Mouse (Mus musculus) liver, postnatal 0 days (tissue): ENCODE measurements at regions not wholly inside any gene's neighbourhood (a gene's known extent, or its start where the extent isn't known, plus 50 kb on each side); places are given as distances from the start of the nearest gene placed in this dataset.

Source experiments
- ATAC-seq: fragments of 200-750 bp; cut with Nextera tagmentation; 2 replicates; pipeline ENCODE4 v1.8.0; 2017; ENCODE audit warnings: mild to moderate bottlenecking, moderate library complexity
- DNase-seq: peaks from one replicate; pipeline ENCODE4 v3.0.0-alpha.2; 2016
- H3K27ac ChIP-seq: fragments of 300-500 bp; sonication (generic); 2 replicates; pipeline ENCODE4 v1.5.1; 2014; ENCODE audit warnings: antibody characterized with exemption, moderate library complexity, mild to moderate bottlenecking, low read depth
- H3K27me3 ChIP-seq: fragments of 300-500 bp; sonication (generic); 2 replicates; pipeline ENCODE4 v1.6.1; 2014; ENCODE audit warnings: low read length, control low read depth, mixed read lengths; ENCODE audit not compliant: insufficient read depth
- H3K36me3 ChIP-seq: fragments of 300-500 bp; sonication (generic); replicated peaks from 2 replicates; pipeline ENCODE4 v1.6.1; 2014; ENCODE audit warnings: mild to moderate bottlenecking, control low read depth, low read length, moderate library complexity, mixed read lengths; ENCODE audit not compliant: insufficient read depth
- H3K4me1 ChIP-seq: fragments of 300-500 bp; sonication (generic); 2 replicates; pipeline ENCODE4 v1.6.1; 2014; ENCODE audit warnings: antibody characterized with exemption, mild to moderate bottlenecking, control low read depth; ENCODE audit not compliant: insufficient read depth
- H3K4me2 ChIP-seq: fragments of 300-500 bp; sonication (generic); 2 replicates; pipeline ENCODE4 v1.6.1; 2014; ENCODE audit warnings: low read depth, mild to moderate bottlenecking, low read length, moderate library complexity, mixed read lengths
- H3K4me3 ChIP-seq: fragments of 300-500 bp; sonication (generic); 2 replicates; pipeline ENCODE4 v1.5.1; 2014; ENCODE audit warnings: low read depth, low read length
- H3K9ac ChIP-seq: fragments of 300-500 bp; sonication (generic); replicated peaks from 2 replicates; pipeline ENCODE4 v1.6.1; 2014; ENCODE audit warnings: mild to moderate bottlenecking, moderate library complexity
- H3K9me3 ChIP-seq: fragments of 300-500 bp; sonication (generic); 2 replicates; pipeline ENCODE4 v1.6.1; 2016; ENCODE audit warnings: mild to moderate bottlenecking, control low read depth, low read length, mixed read lengths
- CTCF ChIP-seq: sonication (generic); IDR thresholded peaks from 2 replicates; pipeline ENCODE4 v1.5.1; 2016; ENCODE audit warnings: antibody characterized with exemption, low read depth
- EP300 ChIP-seq: IDR thresholded peaks from 2 replicates; pipeline ENCODE4 v1.6.1; 2016; ENCODE audit warnings: antibody characterized with exemption, low read depth, mild to moderate bottlenecking
- WGBS: fragments of 180-500 bp; shearing (Covaris S2); extraction: QIAGEN DNeasy Blood & Tissue Kit; methylation state at CpG from one replicate; pipeline ENCODE4 v1.1.7; 2014; ENCODE audit not compliant: insufficient replicate concordance; 5-methylcytosine and 5-hydroxymethylcytosine counted together

DNA sequence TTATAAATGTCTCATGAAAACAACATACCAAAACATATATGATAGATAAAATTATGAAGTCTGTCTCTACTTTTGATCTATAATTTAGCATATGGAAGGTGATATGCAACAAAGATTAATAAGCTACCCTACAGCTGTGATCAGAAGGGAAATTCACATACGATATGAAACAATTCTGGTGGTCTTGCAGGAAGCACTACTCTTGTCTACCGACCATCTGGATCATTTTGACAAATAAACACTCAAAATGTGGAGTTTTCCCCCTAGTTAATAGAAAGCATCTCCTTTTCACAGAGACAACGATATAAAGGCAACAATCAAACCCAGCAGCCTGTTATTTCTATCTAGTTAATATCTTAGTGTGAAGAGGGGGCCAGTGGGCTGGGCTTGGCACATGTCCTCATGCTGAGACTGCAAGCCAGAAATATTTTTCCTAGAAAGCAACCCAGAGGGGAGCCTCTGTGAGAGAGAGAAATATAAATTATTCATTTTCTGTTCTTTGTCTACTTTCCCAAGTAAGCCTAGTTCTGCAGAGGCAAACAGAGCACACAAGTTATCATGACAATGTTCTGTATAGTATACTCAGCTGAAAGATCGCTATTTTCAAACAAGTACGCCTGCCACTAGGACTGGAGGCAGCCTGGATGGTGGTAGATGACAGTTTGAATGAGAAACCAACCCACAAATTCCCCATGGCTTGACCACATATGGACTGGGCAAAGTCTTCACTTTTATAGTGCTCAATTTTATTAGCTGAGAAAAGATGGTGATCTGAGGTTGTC, 344.4 kb upstream of the Kif18a start:
- H3K27me3 ChIP-seq, result no peaks in the 10 kb centered on the region
- WGBS, result 66% methylated on average over 5 of the region's 5 CpGs
- no peak overlapping the region for H3K4me3 ChIP-seq
- no peak for ATAC-seq
- TF ChIP-seq EP300, result no peak
- TF ChIP-seq CTCF, result no peak
- no peak for DNase-seq
- H3K27ac ChIP-seq, result no peak overlapping the region
- no peak overlapping the region for H3K4me2 ChIP-seq
- no peaks in the 10 kb centered on the region for H3K4me1 ChIP-seq
- no peaks in the 10 kb centered on the region for H3K36me3 ChIP-seq
- no peak overlapping the region for H3K9ac ChIP-seq
- H3K9me3 ChIP-seq, result no peaks in the 10 kb centered on the region

- Histone ChIP-seq H3K4me1 (no peaks in the 10 kb centered on the region), H3K9ac (no peak overlapping the region), H3K4me3 (no peak overlapping the region), H3K27ac (no peak overlapping the region), H3K9me3 (no peaks in the 10 kb centered on the region; the same call in 1 of the 2 replicates), H3K36me3 (no peaks in the 10 kb centered on the region), H3K27me3 (no peaks in the 10 kb centered on the region), H3K4me2 (no peak overlapping the region)
- ATAC-seq (no peak), DNase-seq (no peak)
- TF ChIP-seq EP300 (no peak), CTCF (no peak)
- 72% methylated on average over 5 of the region's 5 CpGs for WGBS
These were observed 299.6 kb upstream of the Kif18a start for GRCm38 (mm10) chr2:108980921-108981320.

- no peak overlapping the region for H3K27ac ChIP-seq
- H3K9ac ChIP-seq, result no peak overlapping the region
- 19% methylated on average over 1 of the region's 1 CpGs for WGBS
- H3K36me3 ChIP-seq, result no peaks in the 10 kb centered on the region
- no peaks in the 10 kb centered on the region for H3K4me1 ChIP-seq
- TF ChIP-seq EP300 (no peak), CTCF (no peak)
- no peaks in the 10 kb centered on the region for H3K9me3 ChIP-seq
- no peaks in the 10 kb centered on the region for H3K27me3 ChIP-seq
- no peak overlapping the region for H3K4me2 ChIP-seq
- H3K4me3 ChIP-seq, result no peak overlapping the region
- no peak for ATAC-seq
- DNase-seq, result no peak
These were observed 264.3 kb upstream of the Kif18a start for GRCm38 (mm10) chr2:109016223-109016622.

GRCm38 (mm10) chr2:109017018-109017707, 263.4 kb upstream of the Kif18a start:
- no peak overlapping the region for H3K9ac ChIP-seq
- H3K9me3 ChIP-seq, result no peaks in the 10 kb centered on the region
- no peak for DNase-seq
- no peak overlapping the region for H3K27ac ChIP-seq
- TF ChIP-seq CTCF, result no peak
- no peak for TF ChIP-seq EP300
- H3K4me1 ChIP-seq, result no peaks in the 10 kb centered on the region
- 58% methylated on average over 1 of the region's 1 CpGs for WGBS
- H3K4me2 ChIP-seq, result no peak overlapping the region
- no peaks in the 10 kb centered on the region for H3K36me3 ChIP-seq
- ATAC-seq, result no peak
- no peaks in the 10 kb centered on the region for H3K27me3 ChIP-seq
- H3K4me3 ChIP-seq, result no peak overlapping the region

- H3K27me3 ChIP-seq, result no peaks in the 10 kb centered on the region
- DNase-seq, result no peak
- H3K36me3 ChIP-seq, result no peaks in the 10 kb centered on the region
- 65% methylated on average over 6 of the region's 6 CpGs for WGBS
- no peaks in the 10 kb centered on the region for H3K9me3 ChIP-seq
- no peak overlapping the region for H3K4me2 ChIP-seq
- TF ChIP-seq EP300 (no peak), CTCF (no peak)
- no peak for ATAC-seq
- H3K9ac ChIP-seq, result no peak overlapping the region
- no peak overlapping the region for H3K4me3 ChIP-seq
- no peak overlapping the region for H3K27ac ChIP-seq
- H3K4me1 ChIP-seq, result no peaks in the 10 kb centered on the region
These were observed 242.3 kb upstream of the Kif18a start for GRCm38 (mm10) chr2:109038131-109038695.
